Comparison of ENCODE assay signal across 31 mouse cellular contexts in genomic region chr5:122239618-122240017, GRCm38 (mm10). TPM values are rescaled to one million over a fixed set of nuclear protein-coding genes. Genes with fewer than 3 reads are reported as not detected.
DNase-seq lines count a peak whose midpoint lies in the region; ATAC-seq and TF ChIP-seq lines count a peak whose summit lies in the region.
"Had no signal": no experiment of that assay in that cellular context is flagged by ENCODE, and none has a peak within 500 bp of the region (broad histone marks: within the 10 kb centered on the region; RNA-seq: fewer than 3 reads in every experiment).

No protein-coding gene starts in this region.

- no peak for TF ChIP-seq CTCF in testis, adult 2 months (IDR thresholded peaks at IDR 0.05; ENCODE audit: control insufficient read depth, insufficient read depth, insufficient replicate concordance, low read depth, low read length)

- H3K4me1 ChIP-seq in embryonic facial prominence, embryonic 13.5 days = peaks cover 43% of the 10 kb centered on the region
- peaks cover 29% of the 10 kb centered on the region for H3K4me1 ChIP-seq in embryonic facial prominence, embryonic 10.5 days
- peaks cover 2% of the 10 kb centered on the region; the same call in 1 of the 2 replicates for H3K4me1 ChIP-seq in testis, adult 2 months (ENCODE audit: control insufficient read depth, insufficient read depth, low read length)
- H3K4me1 ChIP-seq: heart, embryonic 12.5 days had no signal

- H3K4me2 ChIP-seq in embryonic facial prominence, embryonic 13.5 days = no peak overlapping the region
- H3K4me2 ChIP-seq: forebrain, embryonic 15.5 days; heart, embryonic 12.5 days; hindbrain, embryonic 15.5 days; liver, embryonic 12.5 days had no signal

- DNase-seq in adrenal gland, adult (ENCODE audit: inconsistent age in 2 of 2, low spot score in 1 of 2) = peak; percentile 60 to 61
- DNase-seq in adrenal gland, adult 8-10 months = no peak
- no peak for DNase-seq in embryonic facial prominence, embryonic 10.5 days (ENCODE audit: low spot score)
- no peak for DNase-seq in testis, postnatal 10 days (ENCODE audit: low spot score)
- no peak for DNase-seq in urinary bladder, postnatal 10 days (ENCODE audit: low spot score)
- DNase-seq in urinary bladder, postnatal 36 days (ENCODE audit: low spot score in 2 of 2) = no peak
- DNase-seq: cerebellum, adult 18-20 months; cerebellum, postnatal 14 days; gastrocnemius, postnatal 25 days; heart, postnatal 14 days; kidney, adult 11 months; kidney, postnatal 14 days; lung, adult 18-20 months; midbrain, embryonic 14.5 days; right cerebral cortex, adult 18-20 months; spleen, adult 18-20 months; thymus, postnatal 14 days had no signal

- H3K4me3 ChIP-seq in embryonic facial prominence, embryonic 13.5 days = no peak overlapping the region
- H3K4me3 ChIP-seq in embryonic facial prominence, embryonic 10.5 days = no peak overlapping the region
- H3K4me3 ChIP-seq in testis, adult 2 months (ENCODE audit: control insufficient read depth, low read depth, low read length) = no peak overlapping the region
- H3K4me3 ChIP-seq: forebrain, embryonic 15.5 days; heart, embryonic 12.5 days; hindbrain, embryonic 10.5 days; hindbrain, embryonic 15.5 days; layer of hippocampus, adult 2 months; left cerebral cortex, adult 2 months; liver, embryonic 12.5 days had no signal

- no peak for TF ChIP-seq POLR2A in testis, adult 2 months (IDR thresholded peaks at IDR 0.05; ENCODE audit: control insufficient read depth, low read depth, low read length)

- 0 out of 2 replicates have a peak overlapping the region, but pooled peaks have one; percentile 46 for H3K9ac ChIP-seq in embryonic facial prominence, embryonic 13.5 days
- H3K9ac ChIP-seq: forebrain, embryonic 15.5 days; heart, embryonic 12.5 days; hindbrain, embryonic 15.5 days; liver, embryonic 12.5 days had no signal

- 72% methylated on average over 7 of the region's 7 CpGs for WGBS in embryonic facial prominence, embryonic 13.5 days
- WGBS in embryonic facial prominence, embryonic 10.5 days = 72% methylated on average over 7 of the region's 7 CpGs

- H3K27ac ChIP-seq in embryonic facial prominence, embryonic 13.5 days = no peak overlapping the region
- no peak overlapping the region for H3K27ac ChIP-seq in embryonic facial prominence, embryonic 10.5 days (replicated peaks)
- peak overlapping the region; percentile 70 for H3K27ac ChIP-seq in testis, adult 2 months (ENCODE audit: control insufficient read depth, insufficient read depth, low read depth, low read length)
- H3K27ac ChIP-seq: forebrain, embryonic 15.5 days; hindbrain, embryonic 15.5 days; layer of hippocampus, adult 2 months; left cerebral cortex, adult 2 months; liver, embryonic 12.5 days; macrophage had no signal

- ATAC-seq in embryonic facial prominence, embryonic 13.5 days (ENCODE audit: insufficient number of reproducible peaks, insufficient read depth, low FRiP score, low TSS enrichment, low read depth) = no peak
- ATAC-seq: activated CD4-positive, CD25-positive, alpha-beta regulatory T cell, adult 4 months; forebrain, embryonic 15.5 days; inflammation-experienced regulatory T-cells, adult 6 months; liver, embryonic 12.5 days; lung, postnatal 0 days had no signal

- H3K36me3 ChIP-seq in embryonic facial prominence, embryonic 13.5 days = peaks cover 31% of the 10 kb centered on the region
- peaks cover 63% of the 10 kb centered on the region for H3K36me3 ChIP-seq in embryonic facial prominence, embryonic 10.5 days (replicated peaks)
- H3K36me3 ChIP-seq in testis, adult 2 months (ENCODE audit: control insufficient read depth, insufficient read depth, low read length) = no peaks in the 10 kb centered on the region
- H3K36me3 ChIP-seq: forebrain, embryonic 15.5 days; hindbrain, embryonic 15.5 days had no signal

- no peaks in the 10 kb centered on the region for H3K27me3 ChIP-seq in embryonic facial prominence, embryonic 13.5 days
- H3K27me3 ChIP-seq in embryonic facial prominence, embryonic 10.5 days (replicated peaks; ENCODE audit: low read depth, poor library complexity, severe bottlenecking) = no peaks in the 10 kb centered on the region
- H3K27me3 ChIP-seq in testis, adult 2 months (ENCODE audit: control insufficient read depth, insufficient read depth, low read length) = no peaks in the 10 kb centered on the region
- H3K27me3 ChIP-seq: CH12.LX; forebrain, embryonic 15.5 days; heart, embryonic 12.5 days; hindbrain, embryonic 15.5 days; liver, embryonic 12.5 days had no signal

- H3K9me3 ChIP-seq in embryonic facial prominence, embryonic 13.5 days = no peaks in the 10 kb centered on the region
- H3K9me3 ChIP-seq in embryonic facial prominence, embryonic 10.5 days = no peaks in the 10 kb centered on the region
- H3K9me3 ChIP-seq: forebrain, embryonic 15.5 days; heart, embryonic 12.5 days; hindbrain, embryonic 10.5 days; hindbrain, embryonic 15.5 days; liver, embryonic 12.5 days had no signal

RNA-seq across cellular contexts. Expression of gene Tctn1, which starts 24.6 kb away (rescaled TPM):
- total RNA-seq in adrenal gland, adult 8-10 months (2022) = 10 to 100 TPM; 14.8 to 34.9 (median 23.1) TPM
- 5.0 and 8.0 TPM in 2 replicates for polyA plus RNA-seq in embryonic facial prominence, embryonic 13.5 days (2015; fragmentation: Nextera tagmentation; extraction: Ambion mirVana)
- 4.8 and 5.5 TPM in 2 replicates for polyA plus RNA-seq in embryonic facial prominence, embryonic 10.5 days (2016; fragmentation: Nextera tagmentation; extraction: Ambion mirVana)
- 59.8 and 63.3 TPM in 2 replicates for polyA plus RNA-seq in testis, adult 2 months (2012; rRNA removed)

RNA-seq across cellular contexts. Expression of gene Hvcn1, which starts 33.0 kb away (rescaled TPM):
- total RNA-seq in adrenal gland, adult 8-10 months (2022) = 1 to 10 TPM; 1.8 to 8.0 (median 4.2) TPM
- 8.6 and 10.0 TPM in 2 replicates for polyA plus RNA-seq in embryonic facial prominence, embryonic 13.5 days (2015; fragmentation: Nextera tagmentation; extraction: Ambion mirVana)
- 14.6 and 15.8 TPM in 2 replicates for polyA plus RNA-seq in embryonic facial prominence, embryonic 10.5 days (2016; fragmentation: Nextera tagmentation; extraction: Ambion mirVana)
- polyA plus RNA-seq in testis, adult 2 months (2012; rRNA removed) = 0.93 and 0.99 TPM in 2 replicates

RNA-seq across cellular contexts. Expression of gene Pptc7, which starts 44.5 kb away (rescaled TPM):
- 10 to 100 TPM; 65.9 to 69.7 (median 68.8) TPM for total RNA-seq in adrenal gland, adult 8-10 months (2022)
- 9.2 TPM in 2 replicates for polyA plus RNA-seq in embryonic facial prominence, embryonic 13.5 days (2015; fragmentation: Nextera tagmentation; extraction: Ambion mirVana)
- polyA plus RNA-seq in embryonic facial prominence, embryonic 10.5 days (2016; fragmentation: Nextera tagmentation; extraction: Ambion mirVana) = 8.0 and 8.9 TPM in 2 replicates
- 47.8 and 48.0 TPM in 2 replicates for polyA plus RNA-seq in testis, adult 2 months (2012; rRNA removed)

Comparison
In these comparisons a context has a peak if more than half of its experiments do, and no peak if none do; other contexts are left out.
1. DNase-seq: peak in adrenal gland, adult (2 of 2); none in adrenal gland, adult 8-10 months (single experiment), embryonic facial prominence, embryonic 10.5 days (single experiment), testis, postnatal 10 days (single experiment), urinary bladder, postnatal 10 days (single experiment) and urinary bladder, postnatal 36 days (0 of 2).